Mouse (Mus musculus): ENCODE measurements around the gene Chmp2a. TPM values are rescaled to one million over a fixed set of nuclear protein-coding genes. Genes with fewer than 3 reads are reported as not detected.
A peak's percentile ranks its signal among the peaks of the same experiment; 100 is the strongest.

Chmp2a gene
- polyA plus RNA-seq, 1 experiment = 264 TPM

DNA sequence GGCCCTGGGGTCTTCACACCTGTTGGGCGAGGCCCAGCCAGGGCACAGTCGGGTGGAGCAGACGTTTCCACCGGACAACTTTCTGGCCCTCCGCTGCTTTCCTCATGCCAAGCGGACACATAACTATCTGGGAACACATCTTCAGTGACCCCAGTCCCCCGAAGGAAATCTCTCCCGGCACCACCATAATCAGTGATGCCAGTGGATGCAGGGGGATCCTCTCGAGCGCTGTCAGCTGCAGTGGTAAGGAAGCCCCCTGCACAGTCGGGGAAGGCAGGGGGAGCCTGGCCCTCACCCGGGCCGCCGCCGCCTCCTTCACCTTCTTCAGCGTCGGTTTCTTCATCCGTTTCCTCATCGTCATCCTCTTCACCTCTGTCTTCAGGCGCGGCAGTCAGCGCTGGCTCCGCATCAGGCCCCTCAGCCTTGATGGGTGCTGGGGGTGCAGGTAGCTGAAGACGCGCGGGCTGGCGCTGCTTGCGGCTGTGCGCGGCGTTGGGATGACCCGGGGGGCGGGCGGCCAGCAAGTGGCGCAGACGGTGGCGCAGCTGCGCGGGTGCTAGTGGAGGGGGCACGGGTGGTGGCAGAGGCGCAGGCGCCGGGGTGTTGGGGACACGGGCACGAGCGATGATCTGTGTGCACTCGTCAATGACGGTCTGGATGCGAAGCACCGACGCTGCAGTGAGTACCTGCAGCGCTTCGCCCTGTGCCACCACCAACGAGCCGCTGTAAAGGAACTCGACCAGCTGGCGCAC is 27.1 kb downstream of the Chmp2a start:
- peaks cover 18% of the 10 kb centered on the region for H3K4me1 ChIP-seq (ENCODE audit: control insufficient read depth, insufficient read depth, low read length)
- DNase-seq = peak; percentile 17 to 40
- TF ChIP-seq POLR2A (IDR thresholded peaks at IDR 0.05; ENCODE audit: borderline replicate concordance, insufficient read depth, low read length) = no peak
- TF ChIP-seq CTCF (IDR thresholded peaks at IDR 0.05; ENCODE audit: borderline replicate concordance, insufficient read depth, low read depth, low read length) = no peak
- H3K4me3 ChIP-seq (replicated peaks; ENCODE audit: insufficient read depth, low read depth, low read length) = no peak overlapping the region
- WGBS = 52% methylated on average over 57 of the region's 57 CpGs
- no peak overlapping the region for H3K27ac ChIP-seq (ENCODE audit: insufficient read depth, low read length)
- H3K27me3 ChIP-seq (ENCODE audit: control insufficient read depth, insufficient read depth, low read length) = no peaks in the 10 kb centered on the region

DNA sequence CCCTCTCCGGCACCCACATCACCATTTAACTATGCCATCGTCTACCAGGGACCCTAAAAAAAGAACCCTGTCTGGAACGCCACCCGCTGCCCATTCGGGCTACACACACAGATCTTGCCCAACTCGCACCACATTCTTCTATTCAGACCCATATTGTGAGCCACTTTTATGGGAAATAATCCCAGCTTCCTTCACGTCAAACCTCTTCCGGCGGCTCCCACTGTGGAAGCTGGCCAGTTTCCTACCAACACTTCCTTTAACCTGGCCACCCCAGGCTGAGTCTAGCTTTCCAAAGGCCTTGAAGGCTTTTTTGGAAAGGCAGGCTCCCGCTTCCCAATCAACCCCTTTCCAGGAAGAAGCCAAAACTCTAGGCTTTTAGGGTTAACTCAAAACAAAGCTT is 28.1 kb downstream of the Chmp2a start:
- H3K4me1 ChIP-seq (ENCODE audit: control insufficient read depth, insufficient read depth, low read length) = peaks cover 18% of the 10 kb centered on the region
- WGBS = 58% methylated on average over 10 of the region's 10 CpGs
- no peaks in the 10 kb centered on the region for H3K27me3 ChIP-seq (ENCODE audit: control insufficient read depth, insufficient read depth, low read length)
- H3K4me3 ChIP-seq (replicated peaks; ENCODE audit: insufficient read depth, low read depth, low read length) = no peak overlapping the region
- TF ChIP-seq CTCF (IDR thresholded peaks at IDR 0.05; ENCODE audit: borderline replicate concordance, insufficient read depth, low read depth, low read length) = no peak
- no peak for TF ChIP-seq POLR2A (IDR thresholded peaks at IDR 0.05; ENCODE audit: borderline replicate concordance, insufficient read depth, low read length)
- H3K27ac ChIP-seq (ENCODE audit: insufficient read depth, low read length) = no peak overlapping the region
- DNase-seq = no peak

DNA sequence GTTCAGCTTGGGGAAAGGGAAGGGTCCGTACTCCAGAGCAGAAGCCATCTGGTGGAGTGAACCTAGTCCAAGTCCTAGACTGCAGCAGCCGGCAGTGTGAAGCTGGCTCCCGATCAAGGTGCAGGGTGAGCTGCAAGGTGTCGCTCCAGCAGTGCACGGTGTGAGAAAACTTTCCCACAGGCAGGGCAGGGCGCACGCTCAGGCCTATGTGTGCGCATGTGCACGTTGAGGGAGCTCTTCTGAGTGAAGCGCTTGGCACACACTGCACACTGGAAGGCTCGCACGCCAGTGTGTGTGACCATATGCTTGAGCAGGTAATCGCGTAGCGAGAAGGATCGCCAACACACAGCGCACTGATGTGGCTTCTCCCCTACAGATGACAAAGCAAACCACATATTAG is 28.6 kb downstream of the Chmp2a start:
- 17% methylated on average over 17 of the region's 17 CpGs for WGBS
- DNase-seq = peak; percentile 45 to 48
- Histone ChIP-seq H3K4me3 (replicated peaks; ENCODE audit: insufficient read depth, low read depth, low read length) (no peak overlapping the region), H3K27ac (ENCODE audit: insufficient read depth, low read length) (0 out of 2 replicates have a peak overlapping the region, but pooled peaks have one; percentile 12), H3K27me3 (ENCODE audit: control insufficient read depth, insufficient read depth, low read length) (no peaks in the 10 kb centered on the region), H3K4me1 (ENCODE audit: control insufficient read depth, insufficient read depth, low read length) (peaks cover 18% of the 10 kb centered on the region)
- TF ChIP-seq CTCF (IDR thresholded peaks at IDR 0.05; ENCODE audit: borderline replicate concordance, insufficient read depth, low read depth, low read length) (no peak), POLR2A (IDR thresholded peaks at IDR 0.05; ENCODE audit: borderline replicate concordance, insufficient read depth, low read length) (no peak)

DNA sequence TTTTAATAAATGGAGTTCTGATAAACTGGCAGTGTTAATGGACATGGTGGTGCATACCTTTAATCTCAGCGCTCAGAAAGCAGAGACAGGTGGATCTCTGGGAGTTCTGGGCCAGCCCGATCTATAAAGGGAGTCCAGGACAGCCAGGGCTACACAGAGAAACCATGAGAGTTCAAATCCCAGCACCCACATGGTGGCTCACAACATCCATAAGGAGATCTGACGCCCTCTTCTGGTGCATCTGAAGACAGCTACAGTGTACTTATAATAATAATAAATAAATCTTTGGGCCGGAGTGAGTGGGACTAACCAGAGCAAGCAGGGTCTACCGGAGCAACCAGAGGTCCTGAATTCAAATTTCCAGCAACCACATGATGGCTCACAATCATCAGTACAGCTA is 31.2 kb downstream of the Chmp2a start:
- peaks cover 14% of the 10 kb centered on the region for H3K4me1 ChIP-seq (ENCODE audit: control insufficient read depth, insufficient read depth, low read length)
- TF ChIP-seq CTCF (IDR thresholded peaks at IDR 0.05; ENCODE audit: borderline replicate concordance, insufficient read depth, low read depth, low read length) (no peak), POLR2A (IDR thresholded peaks at IDR 0.05; ENCODE audit: borderline replicate concordance, insufficient read depth, low read length) (no peak)
- no peak for DNase-seq
- no peak overlapping the region for H3K4me3 ChIP-seq (replicated peaks; ENCODE audit: insufficient read depth, low read depth, low read length)
- no peaks in the 10 kb centered on the region for H3K27me3 ChIP-seq (ENCODE audit: control insufficient read depth, insufficient read depth, low read length)
- WGBS = 73% methylated on average over 5 of the region's 5 CpGs
- H3K27ac ChIP-seq (ENCODE audit: insufficient read depth, low read length) = no peak overlapping the region

DNA sequence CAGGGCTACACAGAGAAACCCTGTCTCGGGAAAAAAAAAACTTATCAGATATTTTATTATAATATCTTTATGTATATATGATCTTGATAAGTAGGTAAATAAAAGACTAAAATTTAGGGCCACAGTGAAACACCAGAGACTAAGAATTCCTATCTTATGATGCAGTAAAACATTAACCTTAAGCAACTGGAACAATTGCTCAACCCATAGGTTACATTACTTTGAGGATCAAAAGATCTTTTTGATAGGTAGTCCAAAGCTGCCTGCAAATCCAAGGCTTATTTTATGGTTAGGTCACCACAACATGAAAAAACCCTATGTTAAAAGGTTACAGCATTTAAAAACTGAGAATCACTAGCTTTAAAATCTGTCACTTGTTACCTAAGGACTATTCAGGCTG is 33.0 kb downstream of the Chmp2a start:
- TF ChIP-seq POLR2A (IDR thresholded peaks at IDR 0.05; ENCODE audit: borderline replicate concordance, insufficient read depth, low read length) (no peak), CTCF (IDR thresholded peaks at IDR 0.05; ENCODE audit: borderline replicate concordance, insufficient read depth, low read depth, low read length) (no peak)
- no peak for DNase-seq
- H3K4me1 ChIP-seq (ENCODE audit: control insufficient read depth, insufficient read depth, low read length) = peaks cover 10% of the 10 kb centered on the region
- no peak overlapping the region for H3K27ac ChIP-seq (ENCODE audit: insufficient read depth, low read length)
- H3K27me3 ChIP-seq (ENCODE audit: control insufficient read depth, insufficient read depth, low read length) = no peaks in the 10 kb centered on the region
- 83% methylated on average over 1 of the region's 1 CpGs for WGBS
- H3K4me3 ChIP-seq (replicated peaks; ENCODE audit: insufficient read depth, low read depth, low read length) = no peak overlapping the region

DNA sequence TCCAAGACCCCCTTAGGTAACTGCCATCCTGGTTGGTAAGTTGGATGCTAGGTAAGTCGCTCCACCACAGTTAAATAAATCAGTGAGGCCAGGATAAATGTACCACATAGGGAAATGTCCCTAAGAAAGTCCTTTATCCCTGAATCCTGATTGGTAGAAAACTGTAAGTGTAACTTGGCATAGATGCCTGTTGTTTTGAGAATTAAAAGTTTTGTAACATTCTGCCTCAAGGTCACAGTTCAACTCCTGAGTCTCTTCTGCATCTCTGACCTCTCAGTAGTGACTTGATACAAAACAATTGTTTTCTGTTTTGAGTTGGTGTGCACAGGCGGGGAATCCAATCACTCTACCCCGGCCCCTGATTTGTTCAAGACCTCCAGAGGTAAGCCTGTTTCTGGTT is 35.8 kb downstream of the Chmp2a start, which contains the start of gene Trim28:
Gene Trim28 (plus strand): TSS at position 264 of the 400 bp plus-strand sequence.
- H3K4me3 ChIP-seq (replicated peaks; ENCODE audit: insufficient read depth, low read depth, low read length) = no peak within 1 kb of the TSS
- no peaks in the 10 kb centered on the region for H3K4me1 ChIP-seq (ENCODE audit: control insufficient read depth, insufficient read depth, low read length)
- TF ChIP-seq CTCF (IDR thresholded peaks at IDR 0.05; ENCODE audit: borderline replicate concordance, insufficient read depth, low read depth, low read length) (no peak), POLR2A (IDR thresholded peaks at IDR 0.05; ENCODE audit: borderline replicate concordance, insufficient read depth, low read length) (no peak)
- 81% methylated on average over 3 of the region's 3 CpGs for WGBS
- no peaks in the 10 kb centered on the region for H3K27me3 ChIP-seq (ENCODE audit: control insufficient read depth, insufficient read depth, low read length)
- H3K27ac ChIP-seq (ENCODE audit: insufficient read depth, low read length) = no peak within 1 kb of the TSS
- DNase-seq = no peak

DNA sequence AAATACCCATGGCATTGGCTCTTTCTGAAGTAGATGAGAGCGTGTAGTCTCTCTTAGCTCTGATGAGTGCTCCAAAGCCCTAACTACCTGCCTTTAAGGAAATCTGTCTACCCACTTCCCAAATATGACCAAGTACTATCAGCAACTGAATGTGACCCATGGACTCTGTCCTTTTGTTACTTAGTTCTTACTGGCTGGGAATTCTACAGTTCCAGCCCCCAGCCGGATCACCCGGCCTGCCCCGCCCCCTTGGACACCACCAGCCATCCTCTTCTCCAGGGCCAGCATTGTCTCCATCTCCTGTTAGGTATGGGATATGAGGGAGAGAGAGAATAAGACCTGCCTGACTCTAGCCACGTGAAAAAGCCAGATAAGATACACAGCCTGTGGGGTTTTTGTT is 36.6 kb downstream of the Chmp2a start, which contains the start of gene Slc27a5:
Gene Slc27a5 (minus strand): TSS at position 140 of the 400 bp plus-strand sequence.
- WGBS = 71% methylated on average over 5 of the region's 5 CpGs
- Histone ChIP-seq H3K27ac (ENCODE audit: insufficient read depth, low read length) (no peak within 1 kb of the TSS), H3K4me3 (replicated peaks; ENCODE audit: insufficient read depth, low read depth, low read length) (no peak within 1 kb of the TSS), H3K4me1 (ENCODE audit: control insufficient read depth, insufficient read depth, low read length) (no peaks in the 10 kb centered on the region), H3K27me3 (ENCODE audit: control insufficient read depth, insufficient read depth, low read length) (no peaks in the 10 kb centered on the region)
- no peak for TF ChIP-seq POLR2A (IDR thresholded peaks at IDR 0.05; ENCODE audit: borderline replicate concordance, insufficient read depth, low read length)
- no peak for TF ChIP-seq CTCF (IDR thresholded peaks at IDR 0.05; ENCODE audit: borderline replicate concordance, insufficient read depth, low read depth, low read length)
- no peak for DNase-seq

DNA sequence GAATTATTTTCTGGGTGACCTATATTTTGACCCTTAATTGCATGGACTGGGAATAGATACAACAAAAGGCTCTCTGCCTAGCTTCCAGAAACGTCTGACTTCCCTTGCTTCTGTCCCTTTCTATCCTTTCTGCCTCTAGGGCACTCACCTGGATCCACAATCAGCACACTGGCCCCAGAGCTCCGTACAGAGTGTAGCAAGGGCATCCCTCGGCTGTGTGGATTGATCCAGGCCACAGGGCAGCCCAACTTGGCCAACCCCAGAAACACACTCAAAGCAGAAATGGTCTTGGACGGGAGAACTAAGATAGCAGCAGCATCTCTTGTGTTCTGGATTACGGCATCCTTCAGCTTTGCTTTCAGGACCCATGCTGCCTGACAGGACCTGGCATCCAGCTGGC is 37.4 kb downstream of the Chmp2a start:
- 67% methylated on average over 5 of the region's 5 CpGs for whole genome bisulfite sequencing
- TF ChIP-seq CTCF (IDR thresholded peaks at IDR 0.05; ENCODE audit: borderline replicate concordance, insufficient read depth, low read depth, low read length) (no peak), POLR2A (IDR thresholded peaks at IDR 0.05; ENCODE audit: borderline replicate concordance, insufficient read depth, low read length) (no peak)

More for the DNA sequence above, 37.4 kb downstream of the Chmp2a start:
- Histone ChIP-seq H3K4me3 (replicated peaks; ENCODE audit: insufficient read depth, low read depth, low read length) (no peak overlapping the region), H3K27me3 (ENCODE audit: control insufficient read depth, insufficient read depth, low read length) (no peaks in the 10 kb centered on the region), H3K4me1 (ENCODE audit: control insufficient read depth, insufficient read depth, low read length) (no peaks in the 10 kb centered on the region), H3K27ac (ENCODE audit: insufficient read depth, low read length) (no peak overlapping the region)
- no peak for DNase-seq
